Mouse (Mus musculus) CD8-positive naive resting alpha-beta T cell, adult 2 months (primary cell): ENCODE results near the gene Gm15217.

Experiments used
- DNase-seq, 2 experiments: peaks; one replicate each; pipeline ENCODE4 v3.0.0; 2022; ENCODE audit warnings: low read depth in 2 of 2, low spot score in 2 of 2

Gm15217 gene

DNA sequence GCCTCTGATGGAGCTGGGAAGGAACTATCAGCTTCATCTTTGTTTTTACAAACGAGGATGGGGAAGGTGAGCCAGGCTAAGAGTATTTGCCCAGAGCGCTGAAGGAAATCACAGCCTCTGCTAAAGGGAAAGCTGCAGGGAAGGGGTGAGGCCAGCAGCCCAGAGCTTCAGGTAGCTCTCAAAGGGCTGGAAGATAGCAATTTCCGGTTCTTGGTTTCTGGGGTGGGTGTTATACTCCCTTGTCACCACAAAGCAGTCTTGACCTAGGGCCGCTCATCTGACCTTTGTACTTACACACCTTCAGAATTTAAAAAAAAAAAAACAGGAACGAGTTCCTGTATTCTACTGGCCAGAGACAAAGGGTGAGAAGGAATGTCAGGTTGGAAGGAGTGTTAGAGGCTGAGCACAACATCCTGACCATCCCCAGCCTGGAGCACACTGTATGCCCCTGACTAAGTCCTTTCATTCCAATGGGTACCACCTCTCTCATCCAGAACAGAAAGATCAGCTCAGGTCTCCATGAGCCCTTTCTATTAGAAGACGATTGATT, 12.5 kb downstream of the Gm15217 start:
- no peak for DNase-seq

DNA sequence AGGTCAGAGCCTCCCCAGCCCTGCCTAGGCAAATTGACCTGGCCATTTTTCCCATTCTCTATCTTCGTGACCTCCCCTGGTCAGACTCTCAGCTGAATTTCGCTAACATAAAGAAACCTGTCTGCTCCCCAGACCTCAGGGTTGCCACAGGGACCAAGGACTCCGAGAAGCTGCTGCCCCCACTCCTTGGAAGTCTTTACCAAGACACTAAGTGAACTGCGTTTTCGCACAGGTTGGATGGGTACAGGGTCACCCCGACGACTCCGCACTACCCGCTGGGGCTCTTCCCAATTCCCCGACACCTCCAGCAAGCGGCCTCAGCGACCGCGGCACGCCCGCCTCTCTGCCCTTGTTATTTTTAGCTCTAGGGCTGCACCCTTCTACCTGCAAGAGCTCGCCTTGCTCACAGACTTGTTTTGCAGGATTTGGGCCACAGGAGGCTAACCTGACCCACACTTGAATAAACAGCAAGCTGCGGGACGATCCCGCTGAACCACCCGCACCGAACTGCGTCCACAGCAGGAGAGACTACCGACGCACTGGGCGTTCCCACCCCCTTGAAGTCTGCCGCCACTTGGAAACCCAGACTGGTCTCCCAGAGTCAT, 19.0 kb downstream of the Gm15217 start:
- DNase-seq, result no peak

GRCm38 (mm10) chr14:46399925-46400324, 20.7 kb downstream of the Gm15217 start:
- DNase-seq, result no peak

- no peak for DNase-seq
Observed at GRCm38 (mm10) chr14:46408319-46408718, 29.1 kb downstream of the Gm15217 start.

- no peak for DNase-seq
Observed at GRCm38 (mm10) chr14:46409016-46409415, 29.8 kb downstream of the Gm15217 start.

- DNase-seq, result no peak
Observed at GRCm38 (mm10) chr14:46410557-46411120, 31.4 kb downstream of the Gm15217 start.

DNA sequence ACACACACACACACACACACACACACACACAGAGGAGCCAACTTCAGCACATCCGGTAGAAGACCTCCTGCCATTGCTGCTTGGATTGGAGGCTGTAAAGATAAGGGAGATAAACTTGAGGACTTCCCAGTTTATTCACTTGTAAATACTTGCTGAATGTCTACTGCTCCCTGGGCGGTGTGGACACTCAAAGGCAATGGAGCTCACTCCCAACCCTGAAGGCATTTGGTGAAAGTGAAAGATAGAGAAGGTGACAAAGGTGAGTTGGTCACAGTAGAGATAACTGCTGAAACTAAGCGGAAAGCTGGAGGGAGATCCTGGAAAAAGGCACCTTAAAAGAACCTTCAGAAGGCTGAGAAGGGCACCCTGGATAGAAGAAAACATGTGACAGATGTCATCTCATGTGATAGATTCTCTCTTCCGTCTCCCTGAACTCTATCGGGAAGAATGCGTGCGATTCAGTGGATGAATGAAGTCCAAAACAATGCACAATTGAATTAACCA, 33.3 kb downstream of the Gm15217 start:
- DNase-seq, result no peak

DNA sequence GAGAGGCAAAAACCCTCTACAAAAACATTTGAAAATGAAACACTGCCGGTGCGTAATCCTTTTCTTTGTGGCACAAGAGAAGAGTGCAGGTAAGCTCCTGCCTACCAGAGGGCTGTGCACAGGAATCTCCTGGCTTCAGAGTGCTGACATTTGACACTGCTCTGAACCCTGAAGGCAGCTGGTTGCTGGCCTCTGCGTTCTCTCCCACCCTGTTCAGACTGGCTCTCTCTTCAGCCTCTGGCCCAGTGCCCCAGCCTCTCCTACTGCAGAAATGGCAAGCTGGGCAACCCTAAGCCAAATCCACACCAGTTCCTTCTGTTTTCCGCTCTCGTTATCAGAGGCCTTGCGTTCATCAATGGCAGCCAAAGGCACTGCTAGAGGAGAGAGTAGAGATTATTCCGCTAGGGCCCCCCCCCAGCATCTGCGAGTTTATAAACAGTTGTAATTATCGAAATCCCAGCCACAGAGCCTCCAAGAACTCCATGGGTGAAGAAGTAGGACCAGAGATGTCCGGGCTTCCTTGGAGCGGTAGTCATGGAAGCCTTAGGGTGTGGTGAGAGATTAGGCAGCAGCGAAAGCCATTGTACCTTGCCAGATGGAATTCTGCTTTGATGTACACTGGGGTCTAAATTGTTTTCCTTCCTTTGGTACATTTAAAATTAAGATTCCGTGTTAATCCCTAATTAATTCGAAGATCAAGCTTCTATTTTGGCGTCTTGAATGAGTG, 39.3 kb downstream of the Gm15217 start:
- no peak for DNase-seq

GRCm38 (mm10) chr14:46419269-46419668, 40.1 kb downstream of the Gm15217 start:
- no peak for DNase-seq

DNA sequence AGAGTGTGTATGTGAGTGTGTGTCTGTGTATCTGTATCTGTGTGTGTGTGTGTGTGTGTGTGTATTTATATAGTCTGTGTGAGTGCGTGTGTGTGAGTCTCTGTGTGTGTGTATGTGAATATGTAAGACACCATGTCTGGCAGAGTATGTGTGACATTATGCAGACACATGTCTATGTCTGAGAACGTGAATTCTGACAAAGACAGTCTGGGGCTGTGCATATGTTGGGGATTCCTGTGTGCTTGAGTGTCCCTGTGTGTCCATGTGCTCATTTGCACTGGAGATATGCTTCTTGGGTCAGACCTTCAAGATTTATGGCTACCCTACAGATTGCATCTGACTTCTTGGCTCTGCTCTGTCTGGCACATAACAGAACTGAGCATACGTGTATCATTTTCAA, 42.6 kb downstream of the Gm15217 start:
- DNase-seq, result no peak

- DNase-seq, result no peak
Observed at GRCm38 (mm10) chr14:46427251-46427650, 48.0 kb downstream of the Gm15217 start.

DNA sequence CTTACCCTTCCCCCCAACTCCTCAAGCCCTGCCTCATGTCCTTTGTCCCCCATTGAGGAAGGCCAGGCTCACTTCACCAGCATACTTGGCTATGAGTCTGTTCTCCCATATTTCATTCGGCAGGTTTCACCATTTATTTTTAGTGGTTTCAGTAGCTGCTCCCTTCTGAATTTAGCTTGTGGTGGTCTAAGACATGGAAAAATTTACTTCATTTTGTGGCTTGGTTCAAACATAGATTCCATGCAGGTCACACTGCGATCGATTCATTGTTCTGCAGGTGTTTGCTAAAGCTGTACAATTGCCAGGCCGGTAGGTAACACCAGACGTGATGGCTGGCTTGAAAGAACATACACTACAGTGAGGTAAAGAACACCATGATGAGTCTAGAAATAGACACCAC, 51.0 kb downstream of the Gm15217 start:
- DNase-seq, result no peak
